Mouse (Mus musculus): ENCODE results near the gene Fastkd2.

The Fastkd2 gene

GRCm38 (mm10) chr1:63730240-63730771 is at the start of gene Fastkd2, which contains the start of gene Mdh1b:
TSS of gene Fastkd2 (plus strand) at chr1:63730614.
TSS of gene Mdh1b (minus strand) at chr1:63730318.
- peak; percentile 88 to 92 for DNase-seq

GRCm38 (mm10) chr1:63686827-63687226 is 43.6 kb upstream of the Fastkd2 start, which contains the start of gene Dytn:
TSS of gene Dytn (minus strand) at chr1:63686927.
- no peak for DNase-seq

- DNase-seq: no peak
Measured at GRCm38 (mm10) chr1:63696861-63697260, 33.6 kb upstream of the Fastkd2 start.

GRCm38 (mm10) chr1:63705733-63706132 is 24.7 kb upstream of the Fastkd2 start:
- no peak for DNase-seq

- peak; percentile 16 to 27 for DNase-seq
Measured at GRCm38 (mm10) chr1:63708876-63709275, 21.5 kb upstream of the Fastkd2 start.

GRCm38 (mm10) chr1:63720161-63720560 is 10.3 kb upstream of the Fastkd2 start:
- DNase-seq: no peak

- no peak for DNase-seq
Measured at GRCm38 (mm10) chr1:63729796-63730195, 618 bp upstream of the Fastkd2 start.

- DNase-seq: no peak
Measured at GRCm38 (mm10) chr1:63756005-63756404, 25.6 kb downstream of the Fastkd2 start.

- DNase-seq: peak in 1 of 2 experiments; percentile 5
Measured at GRCm38 (mm10) chr1:63763212-63763694, 32.8 kb downstream of the Fastkd2 start.

- no peak for DNase-seq
Measured at GRCm38 (mm10) chr1:63763881-63764386, 33.5 kb downstream of the Fastkd2 start.

GRCm38 (mm10) chr1:63764395-63764794 is 34.0 kb downstream of the Fastkd2 start:
- DNase-seq: no peak

- no peak for DNase-seq
Measured at GRCm38 (mm10) chr1:63768112-63768511, 37.7 kb downstream of the Fastkd2 start.

GRCm38 (mm10) chr1:63769167-63769566 is 38.8 kb downstream of the Fastkd2 start, which contains the start of gene 4933402D24Rik:
TSS of gene 4933402D24Rik (minus strand) at chr1:63769267.
- no peak for DNase-seq

GRCm38 (mm10) chr1:63770309-63770708 is 39.9 kb downstream of the Fastkd2 start:
- no peak for DNase-seq

- DNase-seq: no peak
Measured at GRCm38 (mm10) chr1:63776396-63776795, 46.0 kb downstream of the Fastkd2 start.

- no peak for DNase-seq
Measured at GRCm38 (mm10) chr1:63776902-63777630, 46.7 kb downstream of the Fastkd2 start.

- DNase-seq: peak in 1 of 2 experiments; percentile 5
Measured at GRCm38 (mm10) chr1:63794326-63794725, 63.9 kb downstream of the Fastkd2 start.
